Mouse (Mus musculus) right cerebral cortex, postnatal 14 days (tissue): ENCODE data around the gene Mfap1b.
A peak's percentile ranks its signal among the peaks of the same experiment; 100 is the strongest.

ENCODE experiments used
- DNase-seq: peaks from one replicate; pipeline ENCODE4 v3.0.0; 2022

Gene Mfap1b

DNA sequence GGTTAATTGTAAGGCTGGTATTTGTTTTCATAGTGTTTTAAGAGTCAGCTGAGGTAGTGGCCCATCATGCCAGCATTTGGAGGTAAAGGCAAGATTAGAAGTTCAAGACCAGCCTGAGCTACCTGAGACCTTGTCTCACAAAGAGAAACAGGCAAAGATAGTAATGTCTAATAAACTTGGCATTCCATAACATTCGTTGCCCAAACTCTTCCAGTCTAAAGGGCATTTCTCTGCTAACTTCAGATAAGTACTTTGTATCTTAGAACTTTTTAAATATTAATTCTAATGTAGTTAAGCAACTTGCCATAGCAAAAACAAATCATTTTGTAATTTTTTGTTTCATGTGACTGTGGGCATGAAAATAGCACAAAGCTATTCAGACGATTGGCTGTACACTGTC, 50.7 kb downstream of the Mfap1b start:
- no peak for DNase-seq

DNA sequence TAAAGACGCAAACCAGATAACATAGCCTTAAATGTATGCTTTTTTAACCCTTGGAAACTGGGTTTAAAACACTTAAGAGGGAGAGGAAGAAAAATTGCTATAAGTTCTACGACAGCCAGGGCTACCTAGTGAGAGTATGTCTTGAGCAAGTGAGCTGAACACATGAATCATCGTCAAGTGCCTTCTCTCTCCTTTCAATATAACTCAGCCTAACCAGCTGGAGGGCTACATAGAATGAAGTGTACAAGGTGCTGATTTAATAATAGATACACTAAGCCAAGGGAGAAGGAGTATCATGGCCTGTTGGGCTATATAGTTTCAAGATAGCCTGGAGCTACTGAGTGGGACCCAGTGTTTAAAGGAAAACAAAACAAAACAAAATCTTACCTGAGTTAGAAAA, 55.4 kb downstream of the Mfap1b start:
- DNase-seq: no peak

DNA sequence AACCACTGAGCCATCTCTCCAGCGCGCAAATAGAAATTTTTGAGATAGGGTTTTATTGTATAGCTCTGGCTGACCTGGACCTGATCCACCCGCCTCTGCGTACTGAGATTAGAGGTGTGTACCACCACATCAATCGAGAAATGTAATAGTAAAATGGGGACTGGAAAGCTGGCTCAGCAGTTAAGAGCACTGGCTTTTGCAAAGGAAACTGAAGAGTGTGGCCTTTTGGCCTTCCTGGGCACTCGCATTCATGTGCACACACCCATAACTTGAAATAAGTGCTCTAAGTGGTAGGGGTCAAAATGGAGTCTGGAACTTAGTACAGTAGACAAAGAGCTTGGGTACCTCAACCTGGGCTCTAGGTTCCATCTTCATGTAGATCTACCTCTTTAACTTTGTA, 57.5 kb downstream of the Mfap1b start:
- DNase-seq: no peak

DNA sequence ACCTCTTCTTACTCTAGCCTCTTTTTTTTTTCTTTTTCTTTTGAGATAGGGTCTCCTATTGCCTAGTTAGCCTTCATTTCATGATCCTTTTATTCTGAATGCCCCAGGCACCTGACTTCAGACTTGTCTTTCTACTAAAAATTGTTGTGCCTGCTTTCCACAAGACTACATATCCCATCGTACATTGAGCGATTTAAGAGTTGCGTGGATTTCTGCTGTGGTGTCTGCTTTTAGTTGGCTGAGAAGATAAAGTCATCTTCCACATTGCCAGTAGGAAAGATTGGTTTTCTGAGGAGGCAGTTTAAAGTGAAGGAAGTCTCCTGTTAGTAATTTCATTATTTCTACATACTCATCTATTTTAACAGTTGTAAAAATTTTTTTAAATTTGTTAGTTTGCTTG, 58.3 kb downstream of the Mfap1b start:
- DNase-seq: no peak

DNA sequence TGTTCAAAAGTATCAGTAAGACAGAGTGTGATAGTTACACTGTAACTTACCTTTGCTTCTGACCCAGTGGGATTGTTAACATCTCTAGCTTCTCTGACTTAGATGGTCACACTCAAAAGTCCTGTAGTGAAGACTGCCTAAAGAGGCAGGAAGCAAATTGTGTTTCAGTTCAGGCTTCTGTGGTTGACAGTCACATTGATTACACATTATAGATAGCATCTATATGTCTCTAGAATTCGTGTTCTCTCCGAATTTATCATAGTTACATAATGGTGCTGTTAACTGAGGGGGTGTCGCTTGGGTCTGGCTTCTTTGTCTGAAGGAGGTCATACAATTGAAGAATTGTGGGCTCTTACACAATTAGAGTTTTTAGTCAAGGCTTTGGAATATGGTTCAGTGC, 58.8 kb downstream of the Mfap1b start:
- DNase-seq: no peak

DNA sequence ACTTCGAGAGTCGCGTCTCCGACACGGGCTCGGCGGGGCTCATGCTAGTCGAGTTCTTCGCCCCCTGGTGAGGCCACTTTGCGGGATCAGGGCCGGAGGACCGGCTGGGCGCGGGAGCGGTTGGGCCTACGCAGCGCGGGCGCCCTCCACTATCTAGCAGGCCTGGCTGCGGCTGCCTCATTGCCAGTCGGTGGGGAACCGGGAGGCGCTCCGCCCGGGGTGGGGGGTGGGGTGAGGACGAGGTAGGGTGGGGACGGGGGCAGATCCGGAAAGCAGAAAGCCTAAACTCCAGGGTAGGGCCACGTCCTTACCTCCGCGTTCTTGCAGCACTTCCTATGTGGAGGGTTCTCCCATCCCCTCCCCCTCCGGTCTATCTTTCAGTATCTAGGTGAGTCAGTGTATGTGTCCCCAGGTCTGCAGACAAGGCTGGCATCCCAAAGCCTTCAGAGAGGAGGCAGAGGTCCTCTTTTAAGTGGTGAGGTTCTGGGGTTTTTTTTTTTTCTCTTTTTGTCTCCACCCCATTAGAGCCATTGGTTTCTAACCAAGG, 59.7 kb downstream of the Mfap1b start:
- no peak for DNase-seq

DNA sequence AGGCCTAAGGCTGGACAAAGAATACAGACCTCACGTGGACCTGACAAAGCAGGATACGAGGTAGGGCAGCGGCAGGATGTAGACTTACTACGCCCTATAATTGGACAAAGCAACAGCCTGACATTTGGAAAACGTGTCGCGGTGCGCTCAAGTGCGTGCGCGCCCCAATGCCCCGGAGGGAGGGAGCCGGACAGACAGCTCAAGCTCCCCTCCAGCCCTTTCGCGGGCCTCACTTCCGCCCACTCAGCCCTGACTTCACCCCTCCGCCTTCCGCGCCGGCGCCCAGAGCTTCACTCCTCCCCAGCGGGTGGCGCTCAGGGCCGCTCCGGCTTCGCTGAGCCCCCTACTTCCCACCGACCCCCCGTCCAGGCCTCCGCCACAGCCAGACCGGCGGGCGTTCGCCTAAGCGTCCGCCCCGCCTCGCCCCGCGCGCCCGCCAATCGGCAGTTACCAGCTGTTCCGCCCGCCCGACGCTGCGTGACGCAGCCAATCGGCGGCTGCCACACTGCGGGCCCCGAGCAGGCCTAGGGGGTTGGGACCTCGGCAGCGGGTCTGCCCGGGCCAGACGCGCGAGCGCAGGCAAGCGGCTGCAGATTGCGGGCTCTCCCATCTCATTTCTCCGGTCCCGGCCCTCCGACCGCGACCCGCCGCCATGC, 60.4 kb downstream of the Mfap1b start, which contains the start of the genes Pdia3 and Catsper2:
Pdia3 (plus strand) TSS at position 389 of the 656 bp plus-strand sequence.
Catsper2 (minus strand) TSS at position 406 of the 656 bp plus-strand sequence.
- DNase-seq: peak; percentile 95

DNA sequence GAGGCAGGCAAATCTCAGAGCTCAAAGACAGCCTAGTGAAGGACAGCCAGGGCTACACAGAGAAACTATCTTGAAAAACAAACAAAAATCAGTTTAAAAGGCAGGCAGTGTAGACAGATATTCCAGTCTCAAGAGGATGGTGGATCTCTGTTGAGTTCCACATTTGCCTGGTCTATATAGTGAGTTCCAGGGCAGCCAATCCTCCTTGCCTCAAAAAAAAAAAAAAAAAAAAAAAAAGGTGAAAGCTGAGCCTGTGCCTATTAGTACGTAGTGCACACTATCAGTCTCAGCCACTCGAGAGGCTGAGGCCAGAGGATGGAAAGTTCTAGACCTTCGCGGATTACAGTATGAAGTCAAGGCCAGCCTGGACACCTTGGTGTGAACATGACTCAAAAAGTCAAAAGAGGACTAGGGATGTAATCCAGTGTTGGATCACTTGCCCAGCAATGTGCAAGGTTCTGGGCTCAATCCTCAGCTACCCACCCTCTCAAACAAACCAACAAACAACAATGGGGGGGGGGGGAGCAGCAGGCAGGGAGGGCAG, 61.0 kb downstream of the Mfap1b start:
- DNase-seq: no peak
